Mouse (Mus musculus): Measurements from ENCODE around the gene 1700021F05Rik.

The 1700021F05Rik gene

GRCm38 (mm10) chr10:43480227-43480849, 60.5 kb downstream of the 1700021F05Rik start:
- DNase-seq: no peak

DNA sequence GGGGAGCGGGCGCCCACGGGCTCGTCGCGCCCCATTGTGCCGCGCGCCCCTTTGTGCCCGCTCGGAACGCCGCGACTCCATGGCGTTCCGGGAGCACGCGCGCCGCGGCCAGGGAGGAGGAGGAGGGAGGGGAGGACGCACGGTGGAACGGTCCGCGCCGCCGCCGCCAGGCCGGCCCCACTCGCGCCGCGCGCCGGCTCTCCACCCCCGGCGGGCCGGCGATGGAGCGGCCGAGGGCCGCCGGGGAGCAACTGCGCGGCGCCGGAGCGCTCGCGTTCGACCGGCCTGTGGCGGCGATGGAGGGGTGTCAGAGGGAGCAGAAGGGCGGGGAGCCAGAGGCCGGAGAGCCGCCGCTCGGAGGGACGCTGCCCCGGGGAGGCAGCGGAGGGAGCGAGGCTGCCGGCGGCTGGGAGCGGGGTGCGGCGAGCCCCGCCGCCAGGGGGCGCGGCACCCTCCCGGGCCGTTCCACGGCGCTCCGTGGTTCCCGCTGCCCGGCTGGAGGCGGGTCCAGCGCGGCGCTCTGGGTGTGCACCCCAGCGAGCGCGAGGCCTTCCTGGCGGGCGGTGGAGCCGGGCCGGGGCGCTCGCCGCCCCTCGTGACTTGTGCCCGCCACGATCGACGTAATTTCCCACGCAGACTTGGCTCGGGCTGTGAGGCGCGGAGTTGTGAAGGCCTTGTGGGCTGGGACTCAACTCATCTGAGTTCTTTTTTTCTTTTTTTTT, 61.2 kb downstream of the 1700021F05Rik start:
- DNase-seq: peak; percentile 78

DNA sequence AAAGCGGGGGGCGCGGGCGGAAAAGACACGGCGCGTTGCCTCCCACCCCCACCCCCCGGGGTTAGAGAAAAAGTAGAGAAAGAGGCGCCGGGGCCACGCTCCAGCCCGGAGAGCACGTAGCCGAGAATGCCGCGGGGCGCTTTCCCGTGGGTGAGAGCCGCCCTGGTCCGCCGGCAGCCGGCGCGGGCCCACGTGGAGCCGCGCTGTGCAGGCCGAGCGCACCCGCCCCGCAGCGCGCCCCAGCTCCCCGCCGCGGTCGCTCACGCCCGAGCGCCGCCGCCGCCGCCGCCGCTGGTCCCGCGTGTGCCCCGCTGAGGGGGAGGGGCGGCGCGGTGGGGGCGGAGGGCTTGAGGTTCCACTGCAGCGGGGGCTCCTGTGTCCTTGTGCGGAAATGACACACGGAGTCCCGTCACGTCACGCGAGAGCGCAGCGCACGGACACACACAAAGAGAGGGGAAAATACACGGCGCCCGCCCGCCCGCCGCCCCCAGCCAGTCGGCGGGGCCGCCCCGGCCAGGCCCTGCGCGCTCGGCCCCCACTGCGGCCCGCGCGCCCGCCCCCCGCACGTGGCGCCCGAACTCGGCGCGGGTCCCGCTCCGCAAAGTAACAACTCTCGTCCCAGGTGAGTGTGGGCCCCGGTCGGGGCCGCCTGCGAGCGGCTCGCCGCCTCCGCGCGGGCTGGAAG, 61.9 kb downstream of the 1700021F05Rik start, which contains the start of gene Bend3:
TSS of gene Bend3 (plus strand) at position 81 of the 685 bp plus-strand sequence.
- peak; percentile 54 for DNase-seq

DNA sequence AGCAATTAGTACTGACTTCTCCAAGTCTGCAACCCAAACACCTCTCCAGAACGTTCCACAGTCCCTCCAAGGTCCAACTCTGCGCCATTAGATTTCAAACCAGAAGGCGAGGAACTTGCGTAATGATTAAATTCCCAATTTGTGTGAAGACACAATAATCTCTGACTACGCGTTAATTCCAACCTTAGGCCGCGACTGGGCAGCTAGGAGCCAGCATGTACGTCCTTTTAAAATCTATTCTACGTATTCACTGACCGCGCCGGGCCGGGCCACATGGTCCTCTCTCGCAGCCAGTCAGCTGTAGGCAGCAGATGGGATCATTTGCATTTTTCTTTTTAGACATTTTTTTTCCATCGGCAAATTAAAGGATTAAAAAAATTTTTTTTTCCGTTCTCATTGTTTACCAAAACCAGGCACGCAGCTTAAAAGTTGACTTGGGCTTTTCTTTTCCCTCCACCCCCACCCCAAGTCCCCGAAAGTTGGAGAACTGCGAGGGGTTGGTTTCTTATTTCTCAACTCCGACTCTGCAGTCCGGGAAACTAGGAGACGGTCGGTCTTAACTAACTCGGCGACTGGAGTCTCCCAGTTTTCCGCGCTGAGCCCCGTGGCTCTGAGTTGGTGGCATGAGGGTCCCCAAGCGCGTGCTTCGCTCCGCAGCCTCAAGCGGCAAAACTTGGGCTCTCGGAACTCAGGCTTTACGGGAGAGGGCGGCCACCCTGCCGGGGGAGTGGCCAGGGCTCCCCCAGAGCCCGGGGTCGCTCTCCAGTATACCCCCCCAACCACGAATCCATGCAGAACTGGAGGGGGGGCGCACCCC, 62.7 kb downstream of the 1700021F05Rik start:
- peak; percentile 45 for DNase-seq

- DNase-seq: no peak
These were observed 63.3 kb downstream of the 1700021F05Rik start for GRCm38 (mm10) chr10:43477459-43477858.

GRCm38 (mm10) chr10:43475376-43475775, 65.4 kb downstream of the 1700021F05Rik start:
- no peak for DNase-seq

Data from right cerebral cortex, adult 18-20 months (tissue).